Mouse (Mus musculus) liver, embryonic 16.5 days (tissue): ENCODE measurements around the gene Pear1. TPM values are rescaled to one million over a fixed set of nuclear protein-coding genes. Genes with fewer than 3 reads are reported as not detected.

Experiments
- polyA plus RNA-seq: library from polyadenylated mRNA; unstranded; fragments of >200 nt; fragmentation: Nextera tagmentation; extraction: Ambion mirVana; gene quantifications from 2 replicates; pipeline ENCODE4 v1.2.1, GENCODE M21; 2015

Pear1 gene
- polyA plus RNA-seq, 1 experiment from 2014 or later, result 6.5 TPM

Other genes with a start within 250 kb of the Pear1 start
- 3.2 and 3.8 TPM in 2 replicates for gene Arhgef11, start 206.7 kb downstream of the Pear1 start, polyA plus RNA-seq
- 0.07 and 0.18 TPM in 2 replicates for gene Lrrc71, start 75.7 kb downstream of the Pear1 start, polyA plus RNA-seq
- gene Ntrk1, start 29.1 kb downstream of the Pear1 start, polyA plus RNA-seq, result 0.16 and 0.18 TPM in 2 replicates
- gene Insrr, start 27.4 kb downstream of the Pear1 start, polyA plus RNA-seq, result 0.01 TPM in 1 of 2 replicates, not detected in the other
- gene Sh2d2a, start 22.4 kb upstream of the Pear1 start, polyA plus RNA-seq, result 0.29 and 0.37 TPM in 2 replicates
- 4.1 and 4.7 TPM in 2 replicates for gene Prcc, start 61.3 kb upstream of the Pear1 start, polyA plus RNA-seq
- 53.6 and 57.1 TPM in 2 replicates for gene Hdgf, start 82.0 kb upstream of the Pear1 start, polyA plus RNA-seq
- gene Mrpl24, start 95.2 kb upstream of the Pear1 start, polyA plus RNA-seq, result 35.1 and 35.8 TPM in 2 replicates
- gene Isg20l2, start 106.0 kb upstream of the Pear1 start, polyA plus RNA-seq, result 17.2 and 17.5 TPM in 2 replicates
- gene Rrnad1, start 106.4 kb upstream of the Pear1 start, polyA plus RNA-seq, result 5.2 and 5.7 TPM in 2 replicates
- gene Crabp2, start 124.4 kb upstream of the Pear1 start, polyA plus RNA-seq, result 0.09 and 0.25 TPM in 2 replicates
- 1.2 and 1.4 TPM in 2 replicates for gene Nes, start 146.8 kb upstream of the Pear1 start, polyA plus RNA-seq
- 0.04 TPM in 1 of 2 replicates, not detected in the other for gene Bcan, start 175.9 kb upstream of the Pear1 start, polyA plus RNA-seq
- not detected in 2 replicates for gene Hapln2, start 203.3 kb upstream of the Pear1 start, polyA plus RNA-seq
- gene Gpatch4, start 218.8 kb upstream of the Pear1 start, polyA plus RNA-seq, result 13.2 and 14.1 TPM in 2 replicates
- gene Naxe, start 234.2 kb upstream of the Pear1 start, polyA plus RNA-seq, result 83.2 and 85.0 TPM in 2 replicates